Mouse (Mus musculus) limb, embryonic 10.5 days (tissue): ENCODE measurements around the gene Hnrnpab. TPM values are rescaled to one million over a fixed set of nuclear protein-coding genes. Genes with fewer than 3 reads are reported as not detected.
"Not testable (repeated sequence)": the region's sequence is repeated elsewhere in the genome, so short reads cannot be mapped to it uniquely, and the experiment has no call there.

Source experiments
- DNase-seq: peaks from one replicate; pipeline ENCODE4 v3.0.0-alpha.2; 2017; ENCODE audit warnings: low spot score
- H3K27ac ChIP-seq: fragments of 300-500 bp; sonication (generic); 2 replicates; pipeline ENCODE4 v1.5.1; 2016; ENCODE audit warnings: mild to moderate bottlenecking
- H3K27me3 ChIP-seq: fragments of 300-500 bp; sonication (generic); 2 replicates; pipeline ENCODE4 v1.6.1; 2016; ENCODE audit warnings: low read depth, mild to moderate bottlenecking; ENCODE audit not compliant: poor library complexity, severe bottlenecking
- H3K36me3 ChIP-seq: fragments of 300-500 bp; sonication (generic); 2 replicates; pipeline ENCODE4 v1.6.1; 2016; ENCODE audit warnings: mild to moderate bottlenecking, moderate library complexity
- H3K4me1 ChIP-seq: fragments of 300-500 bp; sonication (generic); 2 replicates; pipeline ENCODE4 v1.6.1; 2016
- H3K4me3 ChIP-seq: fragments of 300-500 bp; sonication (generic); 2 replicates; pipeline ENCODE4 v1.5.1; 2016; ENCODE audit warnings: mild to moderate bottlenecking, moderate library complexity
- H3K9me3 ChIP-seq: fragments of 300-500 bp; sonication (generic); replicated peaks from 2 replicates; pipeline ENCODE4 v1.6.1; 2016; ENCODE audit warnings: mild to moderate bottlenecking
- WGBS: fragments of 180-500 bp; shearing (Covaris S2); methylation state at CpG from one replicate; pipeline ENCODE4 v1.1.7; 2016; 5-methylcytosine and 5-hydroxymethylcytosine counted together
- polyA plus RNA-seq: library from polyadenylated mRNA; unstranded; fragments of >200 nt; fragmentation: Nextera tagmentation; extraction: Ambion mirVana; gene quantifications from 2 replicates; pipeline ENCODE4 v1.2.1, GENCODE M21; 2016

Hnrnpab gene
- polyA plus RNA-seq, 1 experiment from 2014 or later = 723 TPM

GRCm38 (mm10) chr11:51645293-51645692 lies 38.6 kb upstream of the Hnrnpab start:
- peaks cover 71% of the 10 kb centered on the region for H3K4me1 ChIP-seq
- 93% methylated on average over 13 of the region's 13 CpGs for WGBS

DNA sequence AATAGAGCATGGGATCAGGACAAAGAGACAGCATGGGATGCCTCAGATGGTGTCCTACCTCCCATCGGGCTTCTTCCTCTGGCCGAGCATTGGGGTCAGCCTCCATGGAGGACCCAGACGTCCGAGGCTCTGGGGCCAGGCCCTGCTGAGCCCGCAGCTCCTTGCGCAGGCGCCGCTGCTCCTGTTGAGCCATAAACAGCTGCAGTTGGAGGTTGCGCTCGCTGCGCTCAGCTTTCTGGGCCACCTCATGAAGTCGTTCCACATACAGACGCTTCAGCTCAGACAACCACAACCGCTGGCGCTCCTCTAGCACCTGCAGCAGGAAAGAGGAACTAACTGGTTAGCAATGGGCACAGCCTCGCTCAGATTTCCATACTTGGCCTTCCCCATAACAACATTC lies 37.6 kb upstream of the Hnrnpab start:
- H3K27me3 ChIP-seq = no peaks in the 10 kb centered on the region
- peak overlapping the region; percentile 54 for H3K27ac ChIP-seq
- peaks cover 61% of the 10 kb centered on the region for H3K4me1 ChIP-seq
- no peaks in the 10 kb centered on the region for H3K9me3 ChIP-seq
- peaks cover 50% of the 10 kb centered on the region for H3K36me3 ChIP-seq
- DNase-seq = no peak
- no peak overlapping the region for H3K4me3 ChIP-seq
- 67% methylated on average over 16 of the region's 16 CpGs for WGBS

More at GRCm38 (mm10) chr11:51645293-51645692, 38.6 kb upstream of the Hnrnpab start:
- Histone ChIP-seq H3K4me3 (no peak overlapping the region), H3K9me3 (no peaks in the 10 kb centered on the region), H3K27me3 (no peaks in the 10 kb centered on the region), H3K36me3 (peaks cover 50% of the 10 kb centered on the region), H3K27ac (peak overlapping the region; percentile 31)
- DNase-seq = no peak

- no peak for DNase-seq
- H3K36me3 ChIP-seq = peaks cover 50% of the 10 kb centered on the region
- WGBS = 54% methylated on average over 15 of the region's 15 CpGs
- no peaks in the 10 kb centered on the region for H3K27me3 ChIP-seq
- H3K4me3 ChIP-seq = no peak overlapping the region
- no peaks in the 10 kb centered on the region for H3K9me3 ChIP-seq
- peak overlapping the region; percentile 54 for H3K27ac ChIP-seq
- H3K4me1 ChIP-seq = peaks cover 56% of the 10 kb centered on the region
Observed at GRCm38 (mm10) chr11:51643761-51644160, 37.1 kb upstream of the Hnrnpab start.

- Histone ChIP-seq H3K9me3 (no peaks in the 10 kb centered on the region), H3K36me3 (peaks cover 50% of the 10 kb centered on the region), H3K4me3 (no peak overlapping the region), H3K4me1 (peaks cover 55% of the 10 kb centered on the region), H3K27ac (peak overlapping the region; percentile 54; the same call in 1 of the 2 replicates), H3K27me3 (no peaks in the 10 kb centered on the region)
- DNase-seq = no peak
- 76% methylated on average over 9 of the region's 9 CpGs for WGBS
Observed at GRCm38 (mm10) chr11:51643202-51643601, 36.6 kb upstream of the Hnrnpab start.

DNA sequence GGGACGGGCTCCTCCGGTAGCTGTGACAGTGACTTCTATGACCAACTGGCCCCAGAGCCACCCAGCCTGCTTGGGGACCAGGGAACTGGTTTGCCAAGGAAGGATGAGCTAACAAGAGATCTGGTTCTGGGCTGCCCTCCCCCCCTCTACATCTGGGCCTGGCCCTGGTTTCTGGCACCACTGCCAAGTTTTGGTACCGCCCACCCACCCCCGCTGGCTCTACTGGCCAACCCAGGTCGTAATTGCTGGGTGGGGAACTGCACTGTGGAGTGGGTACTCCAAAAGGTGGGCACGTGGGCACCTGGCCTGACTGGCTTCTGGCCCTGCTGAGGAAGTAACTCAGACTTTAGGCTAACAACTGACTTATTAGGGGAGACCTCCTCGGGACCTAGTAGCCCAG lies 34.1 kb upstream of the Hnrnpab start:
- WGBS = 85% methylated on average over 7 of the region's 7 CpGs
- peaks cover 45% of the 10 kb centered on the region for H3K36me3 ChIP-seq
- no peaks in the 10 kb centered on the region for H3K27me3 ChIP-seq
- DNase-seq = no peak
- peaks cover 52% of the 10 kb centered on the region for H3K4me1 ChIP-seq
- no peak overlapping the region for H3K27ac ChIP-seq
- no peak overlapping the region for H3K4me3 ChIP-seq
- H3K9me3 ChIP-seq = no peaks in the 10 kb centered on the region

GRCm38 (mm10) chr11:51638497-51638896 lies 31.9 kb upstream of the Hnrnpab start:
- Histone ChIP-seq H3K27ac (peak overlapping the region; percentile 86), H3K4me3 (peak overlapping the region; percentile 40; the same call in 1 of the 2 replicates), H3K9me3 (no peaks in the 10 kb centered on the region), H3K36me3 (peaks cover 24% of the 10 kb centered on the region), H3K27me3 (no peaks in the 10 kb centered on the region), H3K4me1 (peaks cover 50% of the 10 kb centered on the region)
- 75% methylated on average over 5 of the region's 5 CpGs for WGBS
- no peak for DNase-seq

DNA sequence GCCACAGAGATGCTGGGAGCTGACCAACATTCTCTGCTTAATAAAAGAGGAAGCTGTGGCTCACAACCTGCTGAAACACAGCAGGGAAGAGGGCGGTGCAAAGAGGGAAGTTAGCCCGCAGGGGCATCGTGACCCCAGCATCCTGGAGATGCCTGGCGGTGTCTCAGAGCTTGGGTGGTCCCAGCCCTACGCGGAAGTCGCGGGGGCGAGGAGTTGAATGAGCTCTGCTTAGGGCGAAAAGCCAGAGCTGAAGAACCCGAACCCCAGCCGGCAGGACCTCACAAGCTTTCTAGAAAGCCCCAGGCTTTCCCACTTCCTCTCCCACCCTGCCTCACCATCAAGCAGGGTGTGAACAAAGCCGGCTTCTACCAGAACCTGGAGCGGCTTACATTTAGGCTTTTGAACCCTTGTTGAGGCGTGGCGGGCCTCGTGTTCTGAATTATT lies 31.3 kb upstream of the Hnrnpab start:
- WGBS = 3% methylated on average over 17 of the region's 17 CpGs
- Histone ChIP-seq H3K4me1 (peaks cover 45% of the 10 kb centered on the region), H3K4me3 (peak overlapping the region; percentile 40), H3K27me3 (no peaks in the 10 kb centered on the region), H3K9me3 (no peaks in the 10 kb centered on the region), H3K36me3 (peaks cover 19% of the 10 kb centered on the region), H3K27ac (peak overlapping the region; percentile 86)
- DNase-seq = peak; percentile 83

- peaks cover 44% of the 10 kb centered on the region for H3K4me1 ChIP-seq
- H3K4me3 ChIP-seq = peak overlapping the region; percentile 79
- H3K36me3 ChIP-seq = 0 out of 2 replicates have a peak, but pooled peaks cover 2% of the 10 kb centered on the region
- peak; percentile 74 for DNase-seq
- H3K9me3 ChIP-seq = no peaks in the 10 kb centered on the region
- peak overlapping the region; percentile 88 for H3K27ac ChIP-seq
- no peaks in the 10 kb centered on the region for H3K27me3 ChIP-seq
- WGBS = 8% methylated on average over 6 of the region's 6 CpGs
Observed at GRCm38 (mm10) chr11:51636323-51636684, 29.7 kb upstream of the Hnrnpab start.

DNA sequence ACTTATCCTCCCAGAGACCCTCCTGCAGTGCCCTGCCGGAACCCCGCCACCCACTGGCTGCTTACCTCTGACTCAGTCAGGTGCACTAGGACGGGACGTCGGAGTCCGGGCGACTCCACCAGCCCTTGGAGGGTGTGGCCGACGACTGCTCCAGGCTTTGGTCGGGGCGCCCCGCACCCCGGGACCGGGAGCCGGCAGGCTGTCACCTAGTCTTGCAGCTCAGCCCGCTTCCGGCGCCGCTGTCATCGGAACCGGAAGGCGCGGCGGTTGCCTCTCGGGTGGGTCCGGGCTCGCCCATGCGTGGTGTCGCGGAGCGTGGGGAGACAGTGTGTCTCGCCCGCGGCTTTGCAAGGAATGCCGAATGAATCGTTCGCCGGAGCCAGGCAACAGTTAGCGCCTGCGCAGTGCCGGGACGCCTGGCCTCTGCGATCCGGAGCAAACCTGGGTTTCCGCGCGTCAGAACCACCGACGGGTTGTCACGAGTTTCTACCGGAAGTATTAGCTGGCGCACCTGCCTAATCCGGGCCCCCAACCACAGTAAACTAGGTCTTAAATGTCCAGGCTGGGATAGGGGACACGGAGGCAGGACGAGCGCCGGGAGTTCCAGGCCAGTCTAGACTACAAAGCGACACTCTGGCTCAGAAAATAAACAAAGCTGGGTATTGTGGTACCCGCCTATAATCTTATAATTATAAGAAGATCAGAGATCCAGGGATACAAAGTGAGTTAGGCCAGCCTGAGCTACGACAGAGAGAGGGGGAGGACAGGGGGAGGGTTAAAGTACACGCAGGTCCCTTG lies 29.1 kb upstream of the Hnrnpab start, which contains the start of gene Rmnd5b:
Gene Rmnd5b (minus strand): TSS at position 372 of the 798 bp plus-strand sequence.
- peak within 1 kb of the TSS; percentile 88 for H3K27ac ChIP-seq
- H3K4me1 ChIP-seq = peaks cover 44% of the 10 kb centered on the region
- peak; percentile 89 for DNase-seq
- H3K9me3 ChIP-seq = no peaks in the 10 kb centered on the region
- under 1% methylated on average over 61 of the region's 61 CpGs for WGBS
- H3K36me3 ChIP-seq = 0 out of 2 replicates have a peak, but pooled peaks cover 2% of the 10 kb centered on the region
- no peaks in the 10 kb centered on the region for H3K27me3 ChIP-seq
- H3K4me3 ChIP-seq = peak within 1 kb of the TSS; percentile 79

DNA sequence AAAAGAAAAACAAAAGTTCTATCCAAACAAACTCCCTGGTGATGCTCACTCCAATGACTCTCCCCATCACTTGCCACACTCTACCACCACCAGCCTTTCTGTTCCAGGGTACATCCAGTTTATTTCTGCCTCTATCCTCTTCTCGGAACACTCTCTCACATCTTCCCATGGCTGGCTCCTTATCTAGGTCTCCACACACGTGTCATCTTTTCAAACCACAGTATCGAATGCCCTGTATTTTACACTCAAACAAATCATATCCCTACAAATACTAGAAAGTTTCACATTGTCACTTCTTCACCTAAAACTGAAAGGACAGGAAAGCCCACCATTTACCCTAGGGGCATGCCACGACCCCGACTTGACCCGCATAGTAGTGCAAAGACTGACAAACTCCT lies 28.5 kb upstream of the Hnrnpab start:
- peak overlapping the region; percentile 88 for H3K27ac ChIP-seq
- no peaks in the 10 kb centered on the region for H3K27me3 ChIP-seq
- WGBS = 24% methylated on average over 6 of the region's 6 CpGs
- H3K36me3 ChIP-seq = 0 out of 2 replicates have a peak, but pooled peaks cover 2% of the 10 kb centered on the region
- peak overlapping the region; percentile 79 for H3K4me3 ChIP-seq
- H3K9me3 ChIP-seq = no peaks in the 10 kb centered on the region
- no peak for DNase-seq
- peaks cover 44% of the 10 kb centered on the region for H3K4me1 ChIP-seq

GRCm38 (mm10) chr11:51633721-51634120 lies 27.1 kb upstream of the Hnrnpab start:
- Histone ChIP-seq H3K9me3 (no peaks in the 10 kb centered on the region), H3K27ac (no peak overlapping the region), H3K4me1 (peaks cover 44% of the 10 kb centered on the region), H3K36me3 (peaks cover 11% of the 10 kb centered on the region), H3K27me3 (no peaks in the 10 kb centered on the region), H3K4me3 (no peak overlapping the region)
- no peak for DNase-seq
- 93% methylated on average over 3 of the region's 3 CpGs for WGBS

DNA sequence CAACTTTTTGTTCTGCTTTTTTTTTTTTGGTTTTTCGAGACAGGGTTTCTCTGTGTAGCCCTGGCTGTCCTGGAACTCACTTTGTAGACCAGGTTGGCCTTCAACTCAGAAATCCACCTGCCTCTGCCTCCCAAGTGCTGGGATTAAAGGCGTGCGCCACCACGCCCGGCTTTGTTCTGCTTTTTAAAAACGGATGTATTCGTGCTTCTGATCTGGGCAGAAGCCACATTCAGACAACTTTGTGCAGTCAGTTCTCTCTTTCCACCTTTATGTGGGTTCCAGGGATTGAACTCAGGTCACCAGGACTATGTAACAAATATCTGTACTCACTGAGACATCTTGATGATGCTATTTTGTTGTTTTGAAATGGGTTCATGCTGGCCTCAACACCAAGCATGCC lies 26.6 kb upstream of the Hnrnpab start:
- not testable (repeated sequence) for H3K9me3 ChIP-seq, DNase-seq, H3K27ac ChIP-seq, H3K27me3 ChIP-seq, H3K4me3 ChIP-seq
- H3K4me1 ChIP-seq = peaks cover 39% of the 10 kb centered on the region
- peaks cover 14% of the 10 kb centered on the region for H3K36me3 ChIP-seq
- 96% methylated on average over 7 of the region's 7 CpGs for WGBS

DNA sequence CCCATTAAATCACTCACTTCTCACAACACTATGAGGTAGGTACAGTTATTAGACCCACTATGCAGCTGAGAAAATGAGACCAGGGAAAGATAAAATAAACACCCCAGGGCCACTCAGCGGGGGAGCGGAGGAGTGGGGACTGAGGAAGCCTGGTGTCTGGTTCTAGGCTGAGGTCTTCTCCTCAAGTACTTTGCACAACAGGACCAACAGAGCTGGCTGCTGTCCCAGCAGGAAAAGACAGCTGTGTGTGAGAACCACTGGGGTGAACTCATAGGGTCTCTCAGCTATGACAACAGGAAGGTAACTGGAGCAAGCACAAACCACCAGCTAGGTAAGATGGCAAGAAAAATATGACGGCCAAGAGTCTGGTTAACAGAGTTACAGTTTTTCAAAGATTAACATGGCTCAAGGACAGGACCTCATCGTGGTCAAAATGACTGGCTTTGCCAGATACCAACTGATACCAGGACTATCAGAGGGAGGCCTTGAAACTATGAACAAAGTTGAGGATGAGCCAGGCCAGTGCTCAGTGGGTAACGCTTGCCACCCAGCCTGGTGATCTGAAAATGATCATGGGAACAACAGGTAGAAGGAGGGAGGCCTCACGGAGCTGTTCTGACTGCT lies 25.6 kb upstream of the Hnrnpab start:
- H3K27me3 ChIP-seq = no peaks in the 10 kb centered on the region
- 93% methylated on average over 6 of the region's 6 CpGs for WGBS
- H3K36me3 ChIP-seq = peaks cover 24% of the 10 kb centered on the region
- no peak overlapping the region for H3K27ac ChIP-seq
- H3K4me1 ChIP-seq = peaks cover 30% of the 10 kb centered on the region
- H3K4me3 ChIP-seq = no peak overlapping the region
- no peaks in the 10 kb centered on the region for H3K9me3 ChIP-seq
- no peak for DNase-seq
